Mouse (Mus musculus) cerebellum, adult (tissue): ENCODE data around the gene Epha1.

Experiments
- ATAC-seq: cut with Nextera tagmentation; 2 replicates; pipeline ENCODE4 v1.9.2; 2017; ENCODE audit warnings: mild to moderate bottlenecking, moderate library complexity, mixed read lengths; ENCODE audit not compliant: insufficient number of reproducible peaks, low FRiP score, low TSS enrichment

The Epha1 gene

DNA sequence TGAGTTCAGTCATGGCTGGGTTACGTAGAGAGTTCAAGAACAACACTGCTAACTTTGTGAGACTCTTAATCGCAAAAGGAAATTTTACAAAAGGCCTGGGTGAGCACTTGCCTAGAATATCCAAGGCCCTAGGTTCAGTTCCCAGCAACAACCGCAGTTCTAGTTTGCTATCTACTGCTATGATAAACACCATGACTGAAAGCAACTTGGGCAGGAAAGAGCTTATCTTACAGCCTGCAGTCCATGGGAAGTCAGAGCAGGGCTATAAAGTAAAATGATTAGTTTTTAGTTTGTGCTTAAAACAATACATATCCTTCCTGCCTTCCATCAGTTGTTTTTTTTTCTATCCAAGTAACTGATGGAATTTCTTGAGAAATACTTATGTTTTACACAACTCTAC, 46.6 kb downstream of the Epha1 start:
- no peak for ATAC-seq

DNA sequence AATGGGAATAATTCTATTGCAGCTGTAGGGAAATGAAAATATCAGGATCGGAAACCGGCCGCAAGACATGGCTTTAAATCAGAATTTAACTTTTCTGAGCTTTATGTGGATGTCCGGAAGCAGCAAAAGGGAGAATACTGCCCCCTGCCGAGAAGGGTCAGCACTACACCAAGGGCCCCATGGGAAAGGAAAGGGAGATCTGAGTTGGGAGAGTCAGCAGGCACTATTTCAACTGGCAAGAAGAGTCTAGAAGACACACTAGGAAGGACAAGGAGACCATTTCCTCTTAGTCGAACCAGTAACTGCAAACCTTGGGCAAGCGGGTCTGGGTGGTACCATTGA, 47.8 kb downstream of the Epha1 start:
- ATAC-seq, result peak; percentile 17; the same call in 1 of the 2 replicates

DNA sequence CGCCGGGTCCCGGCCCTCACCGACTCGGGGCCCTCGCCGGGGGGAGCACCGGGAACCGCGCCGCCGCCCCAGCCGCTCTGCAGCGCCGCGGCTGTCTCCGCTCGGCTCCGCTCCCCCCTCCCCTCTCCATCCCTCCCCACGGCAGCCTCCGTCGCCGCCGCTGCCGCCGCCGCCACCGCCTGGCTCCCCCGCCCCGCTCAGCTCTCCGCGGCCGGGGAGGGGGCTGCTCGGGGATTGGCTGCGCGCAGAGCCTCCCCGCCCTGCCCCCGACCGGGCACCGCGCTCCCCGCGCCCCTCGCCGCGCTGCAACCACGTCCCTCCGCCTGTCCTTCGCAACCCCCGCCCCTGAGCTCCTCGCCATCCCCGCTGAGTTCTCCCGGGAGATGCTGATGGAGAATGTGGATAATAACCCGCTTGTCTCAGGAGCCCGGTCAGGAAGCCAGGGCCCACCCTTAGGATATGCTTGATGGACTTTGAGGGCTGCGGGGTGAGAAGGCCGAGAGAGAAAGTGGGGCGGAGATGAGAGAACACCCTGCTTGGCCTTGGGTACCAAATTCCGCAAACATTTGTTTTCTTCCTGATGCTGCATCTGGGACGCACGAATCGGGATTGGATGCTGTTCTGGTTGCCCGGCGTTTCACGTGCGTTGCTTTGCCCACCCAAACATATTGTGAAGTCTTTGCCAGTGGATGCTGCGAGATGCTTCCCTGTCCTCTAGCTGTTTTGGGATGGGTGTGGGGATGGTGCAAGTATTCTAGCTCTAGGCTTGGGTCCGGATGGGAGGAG, 48.4 kb downstream of the Epha1 start, which contains the start of gene Fam131b:
TSS of gene Fam131b (minus strand) at position 162 of the 786 bp plus-strand sequence.
- peak; percentile 69 for ATAC-seq

DNA sequence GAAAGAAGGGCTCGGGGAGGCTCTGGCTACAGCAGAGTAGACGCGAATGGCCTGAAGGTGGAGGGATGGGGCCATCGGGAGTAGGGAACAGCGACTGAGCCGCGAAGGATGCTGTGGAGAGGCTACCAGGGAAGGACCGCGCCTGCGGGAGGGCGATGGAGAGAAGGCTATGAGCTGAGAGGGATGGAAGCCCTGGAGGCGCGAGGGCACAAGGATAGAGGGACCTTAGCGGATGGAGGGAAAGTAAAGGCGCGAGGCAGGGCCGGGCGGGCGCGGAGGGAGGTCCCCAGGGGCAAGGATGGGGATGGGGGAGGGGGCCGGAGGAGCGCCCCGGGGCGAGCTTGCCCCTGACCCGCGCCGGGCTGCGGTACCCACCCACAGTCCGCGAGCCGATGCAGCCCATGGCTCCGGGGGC, 49.0 kb downstream of the Epha1 start:
- ATAC-seq, result peak; percentile 62

DNA sequence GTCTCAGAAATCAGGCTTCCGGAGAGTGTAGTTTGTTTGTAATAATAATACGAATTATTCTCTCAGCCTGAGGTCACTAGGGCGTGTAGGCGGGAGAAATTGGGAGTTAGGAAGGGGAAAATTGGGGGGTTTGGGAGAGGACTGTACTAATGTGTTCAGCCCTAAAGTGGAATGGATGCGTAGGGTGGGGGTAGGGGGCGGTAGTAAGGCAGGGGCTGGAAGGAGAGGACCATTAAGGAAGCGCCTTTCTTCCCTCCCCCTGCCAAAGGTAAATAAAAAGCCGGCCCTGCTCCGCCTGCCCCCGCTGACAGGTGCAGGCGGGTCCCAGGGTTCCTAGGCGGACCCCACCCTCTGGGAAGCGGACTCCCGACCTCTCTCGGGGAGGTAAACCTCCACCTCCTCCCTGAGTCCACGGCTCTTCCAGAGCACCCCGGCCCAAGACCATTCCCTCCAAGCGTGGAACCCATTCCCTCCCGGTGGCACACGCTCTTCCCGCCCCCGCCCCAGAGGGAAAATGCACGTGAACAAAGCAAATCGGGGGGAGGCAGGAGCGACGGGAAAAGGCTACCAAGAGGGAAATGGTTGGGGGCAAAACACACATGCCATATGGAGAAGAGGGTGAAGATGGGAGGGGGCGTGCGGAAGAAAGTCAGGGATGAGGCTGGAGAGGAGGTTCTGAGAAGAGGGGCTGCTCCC, 49.5 kb downstream of the Epha1 start:
- ATAC-seq, result peak; percentile 24

DNA sequence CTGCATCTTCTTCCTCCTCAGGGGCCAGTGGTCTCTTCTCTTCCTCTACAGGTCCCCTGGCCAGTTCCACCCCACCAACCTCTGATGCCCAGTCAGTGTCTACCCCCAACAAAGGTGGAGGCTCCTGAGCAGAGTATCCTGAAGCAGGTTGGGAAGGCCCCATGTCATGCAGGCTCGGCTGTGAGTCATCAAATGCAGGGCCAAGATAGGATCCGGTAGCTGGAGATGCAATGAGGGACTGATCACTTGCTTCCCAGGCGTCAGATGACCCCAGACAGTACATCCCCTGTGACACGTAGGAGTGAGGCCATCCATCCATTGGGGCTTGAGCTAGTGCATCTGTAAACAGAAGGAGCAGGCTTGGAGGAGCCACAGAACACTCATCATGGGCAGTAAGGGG, 54.8 kb downstream of the Epha1 start:
- no peak for ATAC-seq

DNA sequence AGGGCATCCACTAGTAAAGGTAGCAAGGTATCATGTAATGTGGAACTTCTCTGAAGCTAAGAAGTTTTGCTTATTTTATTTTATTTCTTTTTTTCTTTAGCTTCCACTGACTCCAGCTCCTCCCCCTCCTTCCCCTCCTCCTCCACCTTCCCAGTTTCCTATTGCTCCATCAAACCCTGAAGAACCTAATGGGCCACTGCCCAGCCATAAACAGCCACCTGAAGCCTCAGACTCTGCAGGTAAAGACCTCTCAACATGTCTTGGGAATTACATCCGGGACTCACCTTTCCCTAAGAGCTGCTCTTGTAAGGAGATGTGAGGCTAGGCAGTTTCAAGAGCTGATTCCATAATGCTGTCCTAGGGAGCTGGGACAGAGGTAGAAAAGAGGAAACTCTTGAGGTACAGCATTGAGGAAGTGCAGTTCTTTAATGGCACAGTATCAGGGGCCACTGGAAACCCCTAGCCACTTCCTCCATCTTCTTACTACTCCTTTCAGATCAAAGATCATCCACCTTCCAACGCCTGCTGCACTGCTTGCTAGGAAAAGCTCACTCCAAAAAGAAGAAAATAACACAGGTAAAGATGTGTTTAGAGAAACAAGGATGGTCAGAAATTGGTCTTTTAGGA, 62.5 kb downstream of the Epha1 start:
- ATAC-seq, result no peak

DNA sequence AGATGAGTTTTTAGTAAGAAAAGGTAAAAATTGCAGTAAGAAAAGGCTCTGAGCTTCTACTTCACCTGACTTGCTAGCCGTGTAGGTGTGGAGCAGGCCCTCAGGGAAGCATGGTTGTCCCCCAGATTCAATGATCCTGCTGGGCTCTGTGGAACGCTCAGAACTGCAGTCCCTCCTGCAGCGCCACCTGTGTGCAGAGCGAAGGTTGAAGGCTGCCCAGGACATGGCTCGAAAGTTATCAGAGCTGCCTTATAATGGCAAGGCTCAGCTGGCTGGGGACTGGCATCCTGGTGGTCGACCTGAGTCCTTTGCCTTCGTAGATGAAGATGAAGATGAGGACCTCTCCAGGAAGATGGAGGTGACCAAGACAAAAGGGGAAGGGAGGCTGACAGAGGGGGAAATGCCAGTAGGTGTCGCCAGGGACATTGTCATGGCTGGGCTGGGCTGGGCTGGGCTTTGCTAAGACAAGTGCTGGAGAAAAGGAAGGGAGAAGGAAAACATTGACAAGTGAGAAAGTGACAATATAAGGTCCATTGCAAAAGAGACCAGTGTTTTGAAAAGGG, 63.2 kb downstream of the Epha1 start:
- ATAC-seq, result peak; percentile 57; the same call in 1 of the 2 replicates
